Mouse (Mus musculus) bone marrow macrophage, adult 2 months (primary cell): Measurements from ENCODE around the gene Cfi. TPM values are rescaled to one million over a fixed set of nuclear protein-coding genes. Genes with fewer than 3 reads are reported as not detected.

Experiments used
- H3K27ac ChIP-seq: 2 replicates; pipeline ENCODE4 v1.5.1; 2012; ENCODE audit warnings: low read depth, low read length; ENCODE audit not compliant: insufficient read depth
- H3K4me1 ChIP-seq: 2 replicates; pipeline ENCODE4 v1.6.1; 2012; ENCODE audit warnings: low read length; ENCODE audit not compliant: control insufficient read depth, insufficient read depth
- H3K4me3 ChIP-seq: 2 replicates; pipeline ENCODE4 v1.5.1; 2012; ENCODE audit warnings: mild to moderate bottlenecking, low read length, moderate library complexity; ENCODE audit not compliant: insufficient read depth
- CTCF ChIP-seq: IDR thresholded peaks from 2 replicates; pipeline ENCODE4 v1.5.1; 2012; ENCODE audit warnings: low read depth, mild to moderate bottlenecking, low read length, moderate library complexity
- POLR2A ChIP-seq: IDR thresholded peaks from 2 replicates; pipeline ENCODE4 v1.6.1; 2012; ENCODE audit warnings: mild to moderate bottlenecking, low read depth, low read length, borderline replicate concordance
- polyA plus RNA-seq: library from polyadenylated mRNA; stranded (reverse); fragments of >200 nt; gene quantifications from 2 replicates; pipeline ENCODE4 v1.2.4, GENCODE M21; 2012; ENCODE audit not compliant: missing spikeins, insufficient read depth, insufficient read length

Cfi gene
- polyA plus RNA-seq, result not detected in 2 replicates

DNA sequence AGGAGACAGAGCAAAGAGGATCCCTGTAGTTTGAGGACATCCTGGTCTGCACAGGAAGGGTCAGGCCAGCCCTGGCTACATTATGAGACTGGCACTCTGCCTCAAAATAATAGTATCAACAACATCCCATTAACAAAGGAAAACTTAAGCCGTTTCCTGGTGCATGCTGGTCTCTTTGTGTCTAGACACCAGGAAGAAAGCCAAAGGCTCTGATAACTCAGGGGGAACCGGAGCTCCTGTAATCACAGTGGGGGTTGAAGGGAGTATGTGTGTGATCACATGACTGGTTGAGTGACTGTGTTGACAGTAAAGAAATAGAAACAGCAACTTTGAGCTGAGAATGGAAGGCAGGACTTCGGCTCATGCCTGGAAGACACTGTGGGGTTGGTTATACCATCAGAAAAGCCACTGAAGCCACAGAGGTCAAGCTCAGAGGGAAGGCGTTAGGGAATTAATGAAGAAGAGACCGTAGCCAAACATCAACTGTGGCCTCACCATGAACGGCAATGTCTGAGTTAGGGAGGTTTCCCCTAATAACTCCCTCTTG is at the start of gene Cfi:
Gene Cfi, plus strand, starts transcription at position 497 of the 547 bp plus-strand sequence.
- Histone ChIP-seq H3K27ac (no peak within 1 kb of the TSS), H3K4me3 (no peak within 1 kb of the TSS), H3K4me1 (no peaks in the 10 kb centered on the region)
- no peak for TF ChIP-seq CTCF
- TF ChIP-seq POLR2A, result no peak

DNA sequence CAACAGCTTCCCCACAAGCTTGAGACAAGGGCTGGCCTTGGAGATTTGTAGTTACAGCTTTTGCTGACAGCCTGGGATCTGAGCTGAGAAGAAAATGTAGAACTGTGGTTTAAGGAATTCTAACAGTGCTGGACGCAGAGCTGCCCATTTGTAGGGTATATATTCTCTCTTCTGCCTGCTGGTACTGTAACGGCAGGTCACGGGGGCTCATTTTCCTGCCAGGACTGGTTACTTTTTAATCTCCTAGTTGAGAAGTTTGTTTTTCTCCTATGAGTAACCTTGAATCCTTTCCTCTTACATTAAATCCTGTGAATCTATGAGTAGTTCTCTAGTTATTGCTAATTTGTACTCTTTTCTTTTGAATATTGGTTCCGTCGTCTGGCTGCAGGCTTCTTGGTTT is 41.9 kb upstream of the Cfi start:
- Histone ChIP-seq H3K4me3 (no peak overlapping the region), H3K27ac (no peak overlapping the region), H3K4me1 (no peaks in the 10 kb centered on the region)
- TF ChIP-seq POLR2A, result no peak
- no peak for TF ChIP-seq CTCF

DNA sequence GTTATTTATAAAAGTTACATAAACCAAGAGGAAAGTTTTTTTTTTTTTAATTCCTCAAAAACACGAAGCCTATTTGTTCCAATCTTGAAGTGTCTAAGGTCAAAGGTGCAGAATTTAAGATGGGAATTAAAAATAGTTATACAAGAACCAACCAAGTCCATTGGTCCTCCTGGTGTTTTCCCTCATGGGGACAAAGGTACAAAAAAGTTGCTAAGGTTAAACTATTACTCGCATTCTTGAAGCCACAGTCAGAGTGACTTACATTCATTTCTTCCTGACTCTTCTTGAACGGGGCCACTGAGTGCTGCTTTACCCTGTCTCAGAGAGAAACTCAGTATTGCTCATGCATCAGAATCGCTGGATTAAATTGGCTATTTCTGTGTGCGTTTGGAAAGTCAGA is 38.3 kb upstream of the Cfi start:
- Histone ChIP-seq H3K4me1 (no peaks in the 10 kb centered on the region), H3K4me3 (no peak overlapping the region), H3K27ac (no peak overlapping the region)
- TF ChIP-seq CTCF (no peak), POLR2A (no peak)

DNA sequence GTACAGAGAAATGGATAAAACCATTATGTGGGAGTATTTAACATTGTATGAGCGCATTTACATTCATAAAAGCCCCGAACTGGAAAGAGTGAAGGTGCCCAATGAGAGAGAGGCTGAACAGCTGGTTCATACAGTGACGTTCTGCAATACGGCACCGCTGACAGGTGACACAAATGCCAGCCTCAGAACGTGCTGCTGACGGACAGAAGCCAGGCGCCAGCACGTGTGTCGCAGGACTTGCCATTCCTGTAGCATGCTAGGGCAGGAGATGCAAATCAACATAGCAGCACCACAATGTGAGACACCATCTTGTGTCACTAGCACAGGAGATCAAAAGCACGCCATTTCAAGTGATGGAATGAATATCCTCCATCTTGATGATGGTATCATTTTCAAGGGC is 37.1 kb upstream of the Cfi start:
- TF ChIP-seq POLR2A (no peak), CTCF (no peak)
- no peaks in the 10 kb centered on the region for H3K4me1 ChIP-seq
- no peak overlapping the region for H3K4me3 ChIP-seq
- no peak overlapping the region for H3K27ac ChIP-seq

DNA sequence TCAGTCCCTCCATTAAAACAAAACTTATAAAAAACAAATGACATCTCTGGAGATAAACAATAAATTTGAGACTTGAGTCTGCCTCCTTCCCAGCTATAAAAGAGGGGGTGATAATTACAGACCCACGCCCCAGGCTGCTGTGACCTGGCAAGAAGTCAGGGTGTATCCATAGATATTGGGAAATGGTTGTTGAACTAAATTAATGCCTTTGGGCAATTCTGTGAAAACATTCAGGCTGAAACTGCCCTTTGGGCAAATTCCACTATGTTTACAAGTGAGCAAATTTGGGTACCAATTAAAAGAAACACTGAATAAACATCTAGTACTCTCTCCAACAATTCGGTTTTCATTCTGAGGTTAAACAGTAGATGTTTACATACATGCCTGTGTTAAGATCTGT is 36.7 kb upstream of the Cfi start:
- H3K4me1 ChIP-seq, result no peaks in the 10 kb centered on the region
- TF ChIP-seq POLR2A (no peak), CTCF (no peak)
- no peak overlapping the region for H3K4me3 ChIP-seq
- H3K27ac ChIP-seq, result no peak overlapping the region

DNA sequence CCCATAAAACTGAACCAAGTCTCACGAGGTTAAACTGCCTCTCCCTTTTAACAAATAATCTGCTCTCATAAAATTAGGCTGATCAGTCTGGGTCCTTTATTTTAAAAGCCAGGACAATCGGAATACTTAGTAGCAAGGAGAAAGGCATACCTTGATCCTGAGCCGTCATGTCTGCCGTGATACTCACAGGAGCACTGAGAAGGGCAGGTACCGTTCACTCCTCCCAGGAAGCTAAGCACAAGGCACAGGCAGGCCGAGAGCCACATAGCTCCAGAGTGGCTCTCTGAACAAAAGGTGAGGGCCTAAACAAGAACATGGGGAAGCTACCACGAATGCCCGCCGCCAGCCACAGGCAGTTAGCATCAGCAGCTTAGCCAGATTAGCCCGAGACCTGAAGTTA is 31.9 kb upstream of the Cfi start, which contains the start of gene Lrit3:
Gene Lrit3, minus strand, starts transcription at position 266 of the 400 bp plus-strand sequence.
- no peak for TF ChIP-seq CTCF
- TF ChIP-seq POLR2A, result no peak
- H3K4me1 ChIP-seq, result no peaks in the 10 kb centered on the region
- no peak within 1 kb of the TSS for H3K27ac ChIP-seq
- no peak within 1 kb of the TSS for H3K4me3 ChIP-seq

DNA sequence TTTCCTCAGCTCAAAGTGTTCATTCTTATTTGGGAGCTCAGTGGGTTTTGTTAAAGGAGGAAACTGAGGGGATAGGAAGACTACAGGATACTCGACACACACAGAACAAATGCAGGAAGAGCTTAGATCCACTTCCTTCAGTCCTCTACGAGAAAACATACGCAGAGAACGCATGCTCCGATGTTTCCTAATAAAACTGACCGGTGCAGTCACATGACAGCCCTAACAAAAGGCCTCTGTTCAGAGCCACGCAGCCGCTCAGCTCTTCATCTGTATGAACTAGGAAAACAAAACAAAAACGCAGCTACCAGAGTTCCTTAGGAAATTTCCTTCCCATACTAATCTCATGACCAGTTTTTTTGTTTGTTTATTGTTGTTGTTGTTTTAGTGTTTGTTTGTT is 14.8 kb upstream of the Cfi start:
- Histone ChIP-seq H3K4me3 (no peak overlapping the region), H3K27ac (no peak overlapping the region), H3K4me1 (no peaks in the 10 kb centered on the region)
- TF ChIP-seq CTCF, result no peak
- no peak for TF ChIP-seq POLR2A

DNA sequence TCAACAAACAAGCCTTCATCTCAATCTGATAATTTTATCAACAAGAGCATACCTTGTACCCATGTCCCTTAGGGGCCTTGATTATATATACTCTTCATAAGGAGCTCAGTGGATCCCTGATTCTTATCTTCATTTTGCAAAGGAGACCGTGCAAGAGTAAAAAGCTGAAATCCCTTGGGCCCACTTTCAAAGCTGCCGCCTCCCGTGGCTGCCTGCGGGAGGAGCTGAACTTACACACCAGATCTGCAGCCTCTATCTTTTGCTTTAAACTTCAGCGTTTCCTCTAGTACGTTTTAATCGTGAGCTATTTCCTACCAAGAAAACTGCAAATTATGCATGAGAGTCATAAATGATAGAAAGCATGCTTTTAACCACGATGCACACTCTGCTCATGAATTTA is 13.9 kb upstream of the Cfi start:
- no peaks in the 10 kb centered on the region for H3K4me1 ChIP-seq
- H3K4me3 ChIP-seq, result no peak overlapping the region
- TF ChIP-seq CTCF (no peak), POLR2A (no peak)

DNA sequence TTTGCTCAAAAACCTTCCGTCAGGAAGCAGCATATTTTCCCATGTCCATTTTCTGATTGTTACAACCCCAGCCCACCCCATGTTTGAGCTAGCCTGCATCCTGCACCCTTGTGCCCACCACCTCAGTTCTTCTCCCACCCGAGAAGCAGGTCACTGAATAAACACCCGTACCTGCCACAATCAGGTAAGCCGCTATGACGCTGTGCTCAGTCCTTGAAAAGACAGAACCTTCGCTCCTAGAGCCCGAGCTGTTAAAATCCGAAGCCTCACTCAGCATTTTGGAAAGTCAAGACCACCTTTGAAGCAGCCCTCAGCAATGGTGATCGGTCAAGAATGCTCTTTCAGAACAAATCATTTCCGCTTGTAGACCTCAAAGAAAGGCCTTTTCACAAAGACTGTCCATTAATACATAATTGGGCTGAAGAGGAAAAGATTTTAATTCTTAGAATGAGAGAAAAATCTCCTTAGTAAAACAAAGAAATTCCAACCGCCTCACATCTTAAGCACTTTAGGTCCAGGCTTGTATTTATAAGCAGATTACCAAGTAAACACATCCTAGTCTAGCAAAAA is 13.4 kb upstream of the Cfi start, which contains the start of gene Rrh:
Gene Rrh, minus strand, starts transcription at position 382 of the 570 bp plus-strand sequence.
- H3K4me1 ChIP-seq, result no peaks in the 10 kb centered on the region
- no peak within 1 kb of the TSS for H3K27ac ChIP-seq
- TF ChIP-seq POLR2A (no peak), CTCF (no peak)
- no peak within 1 kb of the TSS for H3K4me3 ChIP-seq

More for the DNA sequence above, 13.9 kb upstream of the Cfi start:
- H3K27ac ChIP-seq, result no peak overlapping the region

DNA sequence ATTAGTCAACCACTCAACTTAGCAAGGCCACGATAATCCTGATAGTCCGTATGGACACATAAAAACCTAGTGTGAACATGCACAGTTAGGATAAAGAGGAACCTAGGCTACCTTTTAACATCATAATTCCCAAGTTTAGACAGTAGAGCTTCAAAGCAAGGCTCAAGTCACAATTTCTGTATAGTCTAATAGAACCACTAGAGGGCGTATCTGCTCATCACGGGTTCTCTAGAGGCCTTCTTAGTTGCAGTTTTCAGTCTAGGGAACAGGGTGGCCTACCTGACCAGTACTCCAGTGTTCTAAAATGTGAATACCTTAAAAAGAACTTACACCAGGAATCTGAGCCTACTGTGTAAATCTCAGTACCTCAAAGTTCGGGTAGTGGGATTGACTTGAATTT is 12.4 kb upstream of the Cfi start:
- Histone ChIP-seq H3K4me3 (no peak overlapping the region), H3K27ac (no peak overlapping the region), H3K4me1 (no peaks in the 10 kb centered on the region)
- TF ChIP-seq POLR2A, result no peak
- TF ChIP-seq CTCF, result no peak

DNA sequence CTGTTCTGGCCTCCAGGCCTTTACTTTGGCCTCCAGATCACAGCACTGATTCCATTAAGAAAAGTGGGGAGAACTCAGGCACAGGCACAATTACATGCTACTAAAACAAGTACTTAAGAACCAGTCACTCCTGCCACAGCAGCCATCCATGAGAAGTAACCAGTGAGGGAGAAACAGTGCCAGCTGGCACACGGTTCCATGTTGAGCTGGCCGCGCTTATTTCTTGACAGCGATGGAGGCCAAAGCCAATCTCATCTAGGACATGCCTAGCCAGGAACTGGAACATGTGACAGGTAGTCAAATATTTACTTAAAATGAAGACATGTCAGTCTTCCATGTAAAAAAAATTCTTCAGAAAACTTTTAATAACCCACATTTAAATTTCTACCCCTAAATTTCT is 11.5 kb upstream of the Cfi start:
- TF ChIP-seq POLR2A, result no peak
- no peak for TF ChIP-seq CTCF
- H3K27ac ChIP-seq, result no peak overlapping the region
- H3K4me3 ChIP-seq, result no peak overlapping the region
- peaks cover 3% of the 10 kb centered on the region for H3K4me1 ChIP-seq

DNA sequence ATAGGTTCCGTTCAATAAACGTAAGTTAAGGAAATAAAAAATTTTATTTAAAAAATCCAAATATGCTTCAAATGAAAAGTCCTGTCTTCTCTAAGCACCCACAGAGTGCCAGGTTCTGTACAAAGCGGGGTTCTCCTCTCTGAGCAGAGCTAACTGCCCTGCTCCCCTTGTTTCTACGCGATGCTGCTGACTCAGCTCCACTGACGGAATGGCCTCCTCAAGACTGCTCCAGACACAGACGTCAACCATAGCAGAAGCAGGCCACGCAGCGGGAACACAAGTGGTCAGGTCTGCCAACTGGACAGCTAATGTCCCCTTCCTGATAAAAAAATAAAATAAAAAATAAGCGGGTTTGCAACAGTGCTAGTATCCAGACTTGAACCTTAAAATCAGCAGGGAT is 10.8 kb upstream of the Cfi start:
- no peak overlapping the region for H3K27ac ChIP-seq
- no peak overlapping the region for H3K4me3 ChIP-seq
- H3K4me1 ChIP-seq, result peaks cover 8% of the 10 kb centered on the region
- TF ChIP-seq POLR2A (no peak), CTCF (no peak)
